Mouse (Mus musculus) spleen, postnatal 14 days (tissue): ENCODE measurements at regions not wholly inside any gene's neighbourhood (a gene's known extent, or its start where the extent isn't known, plus 50 kb on each side); places are given as distances from the start of the nearest gene placed in this dataset.
"Not testable (repeated sequence)": the region's sequence is repeated elsewhere in the genome, so short reads cannot be mapped to it uniquely, and the experiment has no call there.

ENCODE experiments used
- DNase-seq, 2 experiments: peaks; one replicate each; pipeline ENCODE4 v3.0.0; 2021 to 2022; ENCODE audit warnings: low spot score in 2 of 2

DNA sequence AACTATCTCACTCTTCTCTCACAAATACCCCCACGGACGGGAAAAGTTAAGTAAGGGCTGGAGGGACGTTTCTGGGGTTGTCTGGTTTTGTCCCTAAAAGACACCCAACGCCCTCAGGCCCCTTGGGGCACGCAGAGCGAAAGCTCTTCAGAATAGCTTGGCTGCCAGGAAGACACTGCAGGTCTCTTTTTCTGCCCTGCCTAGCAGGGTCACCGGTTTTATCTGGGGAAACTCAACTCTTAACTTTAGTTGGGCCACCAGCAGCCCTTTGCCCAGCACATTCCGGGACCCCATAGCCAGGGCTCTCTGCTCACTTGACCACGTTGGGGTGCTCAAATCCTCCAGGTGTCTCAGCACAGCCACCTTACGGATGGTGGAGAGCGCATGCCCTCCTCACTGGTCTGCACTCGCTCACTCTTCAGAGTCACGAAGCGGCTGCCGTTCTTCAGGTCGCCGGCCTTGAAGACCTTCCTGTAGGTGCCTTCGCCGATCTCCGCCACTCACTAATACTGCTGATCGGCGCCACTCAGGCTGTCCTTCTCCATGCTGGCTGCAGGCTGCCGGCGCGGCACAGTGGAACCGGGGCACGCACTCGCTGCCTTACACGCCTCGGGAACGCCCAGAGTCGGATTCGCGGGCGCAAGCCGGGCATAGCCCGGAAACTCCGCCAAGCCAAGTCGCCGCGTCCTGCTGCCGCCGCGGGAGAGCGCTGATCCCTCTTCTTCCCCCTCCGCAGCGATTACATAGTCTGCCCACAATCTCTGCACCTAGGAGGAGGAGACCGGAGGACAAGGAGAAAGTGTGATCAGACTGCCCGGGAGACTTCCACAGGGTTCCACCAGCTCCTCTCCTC lies 83.0 kb downstream of the Ulbp1 start:
- DNase-seq: no peak

GRCm38 (mm10) chr10:7358791-7359190 lies 114.6 kb downstream of the Ulbp1 start:
- DNase-seq: not testable (repeated sequence)

DNA sequence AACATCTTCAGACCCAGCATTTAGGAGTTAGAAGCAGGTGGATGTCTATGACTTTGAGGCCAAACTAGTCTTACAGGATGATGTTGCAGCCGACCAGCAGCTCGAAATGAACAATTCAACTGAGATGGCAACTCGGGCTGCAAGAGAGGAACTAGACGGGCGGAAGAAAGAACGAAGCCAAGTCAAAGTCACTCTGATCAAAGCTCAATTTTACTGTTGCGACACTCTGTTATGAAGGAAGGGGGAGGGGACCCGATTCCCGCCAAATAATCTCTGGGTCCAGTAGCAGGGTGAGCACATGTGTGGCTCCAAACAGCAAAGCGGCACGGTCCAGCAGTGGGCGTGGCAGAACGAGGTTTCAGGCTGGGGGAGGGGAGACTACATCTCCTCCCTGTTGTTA lies 129.1 kb downstream of the Ulbp1 start:
- DNase-seq: not testable (repeated sequence)

DNA sequence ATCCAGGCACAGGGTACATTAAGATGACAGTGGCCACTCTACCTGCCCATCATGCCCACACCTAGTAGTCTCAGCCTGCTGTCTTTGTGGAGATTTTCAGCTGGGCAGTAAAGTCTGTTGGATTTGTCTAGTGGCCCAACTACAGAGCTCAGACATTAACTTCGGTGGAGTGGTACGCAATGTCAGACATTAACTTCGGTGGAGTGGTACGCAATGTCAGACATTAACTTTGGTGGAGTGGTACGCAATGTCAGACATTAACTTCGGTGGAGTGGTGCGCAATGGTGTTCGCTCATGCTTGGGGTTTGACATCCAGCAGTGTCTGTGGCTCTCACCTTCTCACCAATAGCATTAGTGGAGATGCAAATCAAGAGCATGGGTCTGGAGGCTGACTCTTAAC lies 129.7 kb downstream of the Ulbp1 start:
- DNase-seq: not testable (repeated sequence)

GRCm38 (mm10) chr10:7333077-7333747 lies 121.2 kb upstream of the Cnksr3 start:
- DNase-seq: peak in 1 of 2 experiments; percentile 33

- no peak for DNase-seq
Measured at GRCm38 (mm10) chr10:7328262-7328661, 116.2 kb upstream of the Cnksr3 start.

DNA sequence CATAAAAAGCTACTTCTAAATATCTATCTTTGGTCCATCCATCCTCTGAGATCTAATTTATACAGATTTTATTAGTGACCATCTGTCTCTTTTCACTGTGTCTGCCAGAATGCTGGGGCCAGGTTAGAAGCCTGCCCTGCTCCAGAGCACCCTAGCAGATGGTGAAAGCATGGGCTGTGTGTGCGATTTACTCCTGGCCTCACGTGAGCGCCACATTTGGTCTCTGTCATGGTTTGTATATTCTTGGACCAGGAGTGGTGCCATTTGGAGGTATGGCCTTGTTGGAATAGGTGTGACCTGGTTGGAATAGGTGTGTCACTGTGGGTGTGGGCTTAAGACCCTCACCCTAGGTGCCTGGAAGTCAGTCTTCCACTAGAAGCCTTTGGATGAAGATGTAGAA lies 115.0 kb upstream of the Cnksr3 start:
- not testable (repeated sequence) for DNase-seq

GRCm38 (mm10) chr10:7325074-7325473 lies 113.0 kb upstream of the Cnksr3 start:
- no peak for DNase-seq

DNA sequence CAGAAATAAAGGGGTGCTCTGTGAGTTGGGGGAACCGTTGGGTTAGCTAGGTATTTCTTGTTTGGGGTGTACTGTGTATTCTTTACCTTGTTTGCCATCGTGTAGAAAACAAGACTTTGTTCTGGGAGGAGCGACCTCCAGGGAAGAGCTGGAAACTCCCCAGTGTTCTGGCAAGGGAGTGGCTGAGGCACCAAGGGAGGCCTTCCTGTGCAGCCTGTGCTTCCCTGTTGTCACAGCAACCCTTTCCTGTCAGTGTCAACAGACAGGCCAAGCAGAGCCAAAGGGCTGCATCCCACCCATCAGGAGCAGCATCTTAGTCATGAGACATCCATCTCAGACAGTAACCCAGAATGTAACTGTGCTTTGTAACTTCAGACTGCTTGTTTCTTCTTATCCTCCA lies 111.2 kb upstream of the Cnksr3 start:
- DNase-seq: no peak

- no peak for DNase-seq
Measured at GRCm38 (mm10) chr10:7309927-7310326, 97.9 kb upstream of the Cnksr3 start.

DNA sequence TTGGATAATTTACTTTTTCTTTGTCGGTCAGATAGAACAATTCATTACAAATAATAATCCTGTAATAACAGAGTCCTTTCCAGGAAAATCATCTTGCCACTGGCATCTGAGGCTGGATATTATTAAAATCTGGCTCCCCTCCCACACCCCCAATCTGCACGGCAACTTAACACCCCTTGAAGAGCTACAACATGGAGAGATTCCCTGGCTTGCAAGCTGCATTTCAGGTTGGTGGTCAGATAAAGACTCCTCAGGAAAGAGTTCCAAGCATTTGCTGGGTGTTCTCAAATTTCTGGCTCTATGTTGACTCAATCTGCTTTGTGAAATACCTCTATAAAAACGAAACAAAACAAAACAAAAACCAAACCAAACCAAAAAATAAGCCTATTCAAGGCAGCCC lies 93.8 kb upstream of the Cnksr3 start:
- not testable (repeated sequence) for DNase-seq

GRCm38 (mm10) chr10:7298377-7298776 lies 86.3 kb upstream of the Cnksr3 start:
- no peak for DNase-seq

- DNase-seq: no peak
Measured at GRCm38 (mm10) chr10:7295921-7296320, 83.9 kb upstream of the Cnksr3 start.

DNA sequence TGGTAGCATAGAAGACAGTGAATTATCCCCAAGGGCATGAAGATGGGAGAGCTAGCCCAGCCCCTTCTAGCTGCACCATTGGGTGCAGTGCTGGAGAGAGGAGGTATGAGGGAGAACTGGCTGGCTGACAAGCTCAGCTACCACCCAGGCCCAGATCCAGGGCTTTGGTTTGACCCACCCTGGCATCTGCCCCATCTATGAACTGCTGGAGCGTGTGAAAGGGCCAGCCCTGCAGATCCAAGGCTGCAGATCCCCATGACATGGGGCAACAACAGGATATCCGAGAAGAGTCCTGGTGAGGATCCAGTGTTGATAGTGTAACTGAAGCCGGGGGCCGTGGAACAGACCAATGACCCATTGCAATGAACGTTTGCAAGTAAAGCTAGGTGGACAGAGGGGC lies 81.2 kb upstream of the Cnksr3 start:
- no peak for DNase-seq

DNA sequence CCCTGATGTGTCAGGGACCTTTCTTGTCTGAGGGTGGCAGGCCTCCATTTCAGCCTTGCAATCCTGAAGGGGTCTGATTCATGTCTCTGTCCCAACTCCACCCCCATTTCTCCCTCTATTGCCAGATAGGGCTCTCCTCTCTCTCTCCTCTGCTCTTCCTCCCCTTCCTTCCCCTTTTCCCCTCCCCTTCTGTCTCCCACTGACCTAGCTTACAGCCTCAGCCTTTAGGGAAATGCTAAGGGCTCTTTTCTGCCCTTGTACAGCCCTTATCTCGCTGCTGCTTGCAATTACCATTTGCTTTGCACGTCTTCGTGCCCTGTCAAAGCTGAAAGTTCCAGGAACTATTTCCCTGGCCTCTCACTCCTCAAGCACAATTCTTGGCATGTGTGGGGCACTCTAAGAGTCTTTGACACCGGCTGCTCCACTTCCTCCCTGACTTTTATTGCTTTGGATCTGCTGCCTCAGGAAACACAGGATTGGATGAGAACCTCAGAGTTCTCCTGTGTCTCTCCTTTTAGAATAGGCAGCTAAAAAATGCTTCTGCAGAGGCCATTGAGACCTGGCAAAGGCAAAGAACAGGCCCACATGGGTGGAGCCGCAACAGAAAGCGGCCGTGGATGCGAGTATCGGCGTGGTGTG lies 77.9 kb upstream of the Cnksr3 start:
- no peak for DNase-seq

GRCm38 (mm10) chr10:7285112-7285905 lies 73.3 kb upstream of the Cnksr3 start:
- DNase-seq: no peak

GRCm38 (mm10) chr10:7280429-7280828 lies 68.4 kb upstream of the Cnksr3 start:
- no peak for DNase-seq

- DNase-seq: no peak
Measured at GRCm38 (mm10) chr10:7278820-7279219, 66.8 kb upstream of the Cnksr3 start.

DNA sequence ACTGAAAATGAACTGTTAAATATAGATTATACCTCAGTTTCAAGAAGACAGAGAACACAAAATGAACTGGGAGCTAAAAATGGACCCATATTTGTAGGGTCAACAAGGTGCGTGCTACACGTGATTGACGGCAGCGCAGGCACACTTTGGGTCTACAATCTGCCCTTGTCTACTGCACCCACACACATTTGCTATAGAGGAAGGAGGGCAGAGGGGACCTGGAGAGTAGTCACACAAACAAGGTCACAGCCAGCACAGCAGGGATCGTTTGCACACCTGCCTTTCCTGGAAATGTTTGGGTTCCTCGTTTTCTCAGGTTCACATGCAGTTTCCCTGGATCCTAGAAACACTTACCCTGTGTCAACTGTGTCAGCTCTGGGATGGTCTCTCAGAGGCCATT lies 63.3 kb upstream of the Cnksr3 start:
- no peak for DNase-seq

DNA sequence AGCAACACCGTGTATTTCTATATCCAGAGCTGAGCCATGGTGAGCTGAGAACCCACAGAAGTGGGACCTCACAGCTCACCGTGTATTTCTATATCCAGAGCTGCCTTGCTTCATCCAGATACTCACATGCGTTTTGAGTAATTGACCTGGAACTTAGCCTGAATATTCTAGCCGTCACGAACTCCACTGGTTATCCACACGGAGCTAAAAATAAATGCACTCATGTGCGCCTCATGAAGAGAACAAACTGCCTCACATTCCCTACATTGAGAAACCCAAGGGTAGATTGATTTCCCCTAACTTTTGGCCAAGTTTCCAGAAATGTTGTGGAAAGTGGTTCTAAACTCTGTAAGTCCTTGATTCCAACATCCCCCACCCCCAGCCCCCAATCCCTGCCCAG lies 62.4 kb upstream of the Cnksr3 start:
- no peak for DNase-seq

DNA sequence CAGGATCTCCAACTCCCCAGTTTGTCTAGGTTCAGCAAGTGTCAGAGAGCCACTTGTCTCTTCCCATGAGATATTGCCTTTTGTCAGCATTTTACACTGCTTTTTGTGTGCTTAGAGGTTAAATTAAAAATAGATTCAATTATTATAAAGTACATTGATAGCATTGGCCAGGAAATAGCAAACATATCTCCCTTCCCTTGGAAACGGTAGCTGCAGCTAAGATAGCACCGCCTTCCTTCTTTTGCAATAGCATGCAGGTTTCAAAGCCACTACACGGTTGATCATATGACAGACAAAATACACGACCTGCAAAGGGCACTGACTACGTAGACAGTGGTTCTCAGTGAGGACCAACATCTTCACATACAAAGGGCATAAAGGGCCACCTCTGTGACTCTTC lies 59.1 kb upstream of the Cnksr3 start:
- no peak for DNase-seq
